Mouse (Mus musculus): ENCODE data around the gene Fam102b.

DNA sequence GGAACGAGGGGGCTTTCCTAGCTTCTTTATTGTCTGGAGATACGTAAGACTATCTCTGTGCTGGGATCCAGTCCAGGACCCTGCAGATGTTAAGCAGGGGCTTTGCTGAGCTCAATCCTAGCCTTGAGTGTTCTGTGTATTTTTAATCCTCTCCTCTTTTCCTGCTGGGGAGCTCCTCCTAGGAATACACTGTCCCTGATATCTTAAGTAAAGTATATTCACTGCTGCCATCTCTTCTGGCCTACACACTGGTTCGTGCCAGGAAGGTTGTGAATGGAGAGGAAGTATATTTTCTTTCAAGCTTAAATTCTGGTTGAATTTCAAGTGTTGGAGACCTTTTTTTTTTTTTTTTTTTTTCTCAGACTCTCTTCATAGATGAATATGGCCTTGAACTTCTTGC lies 64.1 kb downstream of the Fam102b start:
- no peak for TF ChIP-seq CTCF (IDR thresholded peaks at IDR 0.05; ENCODE audit: low read depth)
- no peak for TF ChIP-seq EP300 (optimal IDR thresholded peaks at IDR 0.05)
